Mouse (Mus musculus): ENCODE data around the gene AI661453. TPM values are rescaled to one million over a fixed set of nuclear protein-coding genes. Genes with fewer than 3 reads are reported as not detected.
"Not testable (repeated sequence)": the region's sequence is repeated elsewhere in the genome, so short reads cannot be mapped to it uniquely, and the experiment has no call there.

The AI661453 gene
- polyA plus RNA-seq, 1 experiment from 2014 or later: 0.22 TPM

GRCm38 (mm10) chr17:47493653-47494052 is 57.2 kb downstream of the AI661453 start:
- Histone ChIP-seq H3K27me3 (no peaks in the 10 kb centered on the region), H3K36me3 (peaks cover 92% of the 10 kb centered on the region), H3K4me3 (no peak overlapping the region), H3K9me3 (no peaks in the 10 kb centered on the region), H3K4me2 (no peak overlapping the region), H3K27ac (no peak overlapping the region), H3K9ac (no peak overlapping the region), H3K4me1 (replicated peaks) (no peaks in the 10 kb centered on the region)
- no peak for ATAC-seq (ENCODE audit: low FRiP score)
- WGBS: 85% methylated on average over 6 of the region's 6 CpGs

GRCm38 (mm10) chr17:47494132-47494531 is 57.7 kb downstream of the AI661453 start:
- Histone ChIP-seq H3K4me3 (no peak overlapping the region), H3K27ac (no peak overlapping the region), H3K36me3 (peaks cover 90% of the 10 kb centered on the region), H3K9ac (no peak overlapping the region), H3K4me1 (replicated peaks) (no peaks in the 10 kb centered on the region), H3K9me3 (no peaks in the 10 kb centered on the region), H3K27me3 (no peaks in the 10 kb centered on the region), H3K4me2 (no peak overlapping the region)
- no peak for ATAC-seq (ENCODE audit: low FRiP score)
- 95% methylated on average over 11 of the region's 11 CpGs for WGBS

GRCm38 (mm10) chr17:47501531-47501930 is 65.1 kb downstream of the AI661453 start:
- peaks cover 26% of the 10 kb centered on the region for H3K4me1 ChIP-seq (replicated peaks)
- H3K36me3 ChIP-seq: peaks cover 29% of the 10 kb centered on the region
- H3K4me3 ChIP-seq: peak overlapping the region; percentile 64
- no peaks in the 10 kb centered on the region for H3K9me3 ChIP-seq
- peak overlapping the region; percentile 79 for H3K4me2 ChIP-seq
- H3K27ac ChIP-seq: peak overlapping the region; percentile 15; the same call in 1 of the 2 replicates
- H3K27me3 ChIP-seq: no peaks in the 10 kb centered on the region
- peak overlapping the region; percentile 83 for H3K9ac ChIP-seq
- 10% methylated on average over 11 of the region's 11 CpGs for WGBS
- peak; percentile 8; the same call in 1 of the 2 replicates for ATAC-seq (ENCODE audit: low FRiP score)

GRCm38 (mm10) chr17:47501946-47502706 is 65.7 kb downstream of the AI661453 start, which contains the start of gene Taf8:
TSS of gene Taf8 (minus strand) at chr17:47502292.
- peaks cover 26% of the 10 kb centered on the region for H3K4me1 ChIP-seq (replicated peaks)
- peaks cover 23% of the 10 kb centered on the region for H3K36me3 ChIP-seq
- no peaks in the 10 kb centered on the region for H3K27me3 ChIP-seq
- peak within 1 kb of the TSS; percentile 74; the same call in 1 of the 2 replicates for H3K27ac ChIP-seq
- 2% methylated on average over 40 of the region's 40 CpGs for WGBS
- H3K9me3 ChIP-seq: no peaks in the 10 kb centered on the region
- peak within 1 kb of the TSS; percentile 83 for H3K9ac ChIP-seq
- H3K4me2 ChIP-seq: peak within 1 kb of the TSS; percentile 79
- peak within 1 kb of the TSS; percentile 64 for H3K4me3 ChIP-seq
- ATAC-seq (ENCODE audit: low FRiP score): peak; percentile 97

GRCm38 (mm10) chr17:47502707-47503045 is 66.3 kb downstream of the AI661453 start:
- not testable (repeated sequence) for H3K27me3 ChIP-seq; ATAC-seq (ENCODE audit: low FRiP score); H3K9me3 ChIP-seq; H3K9ac ChIP-seq
- H3K4me2 ChIP-seq: peak overlapping the region; percentile 47; the same call in 1 of the 2 replicates
- peak overlapping the region; percentile 13; the same call in 1 of the 2 replicates for H3K27ac ChIP-seq
- H3K4me3 ChIP-seq: peak overlapping the region; percentile 64; the same call in 1 of the 2 replicates
- WGBS: 83% methylated on average over 6 of the region's 6 CpGs
- peaks cover 26% of the 10 kb centered on the region for H3K4me1 ChIP-seq (replicated peaks)
- peaks cover 20% of the 10 kb centered on the region for H3K36me3 ChIP-seq

- no peaks in the 10 kb centered on the region for H3K9me3 ChIP-seq
- no peak overlapping the region for H3K9ac ChIP-seq
- H3K4me2 ChIP-seq: no peak overlapping the region
- no peak overlapping the region for H3K4me3 ChIP-seq
- H3K27me3 ChIP-seq: no peaks in the 10 kb centered on the region
- peaks cover 12% of the 10 kb centered on the region; the same call in 1 of the 2 replicates for H3K36me3 ChIP-seq
- no peak for ATAC-seq (ENCODE audit: low FRiP score)
- no peak overlapping the region for H3K27ac ChIP-seq
- H3K4me1 ChIP-seq (replicated peaks): peaks cover 26% of the 10 kb centered on the region
Observed at GRCm38 (mm10) chr17:47503689-47504088, 67.3 kb downstream of the AI661453 start.

- no peak for ATAC-seq (ENCODE audit: low FRiP score)
- 0 out of 2 replicates have a peak overlapping the region, but pooled peaks have one; percentile 8 for H3K27ac ChIP-seq
- peak overlapping the region; percentile 61 for H3K4me2 ChIP-seq
- H3K36me3 ChIP-seq: peaks cover 8% of the 10 kb centered on the region; the same call in 1 of the 2 replicates
- peak overlapping the region; percentile 35; the same call in 1 of the 2 replicates for H3K4me3 ChIP-seq
- 77% methylated on average over 5 of the region's 5 CpGs for WGBS
- no peaks in the 10 kb centered on the region for H3K9me3 ChIP-seq
- peaks cover 26% of the 10 kb centered on the region for H3K4me1 ChIP-seq (replicated peaks)
- peak overlapping the region; percentile 71 for H3K9ac ChIP-seq
- no peaks in the 10 kb centered on the region for H3K27me3 ChIP-seq
Observed at GRCm38 (mm10) chr17:47504228-47504627, 67.8 kb downstream of the AI661453 start.

GRCm38 (mm10) chr17:47504941-47505346 is 68.5 kb downstream of the AI661453 start, which contains the start of gene Ccnd3:
TSS of gene Ccnd3 (plus strand) at chr17:47505051.
- ATAC-seq (ENCODE audit: low FRiP score): no peak
- 2% methylated on average over 22 of the region's 22 CpGs for WGBS

GRCm38 (mm10) chr17:47505566-47505965 is 69.2 kb downstream of the AI661453 start:
- ATAC-seq (ENCODE audit: low FRiP score): no peak
- WGBS: 58% methylated on average over 2 of the region's 2 CpGs
- Histone ChIP-seq H3K27ac (no peak overlapping the region; the same call in 1 of the 2 replicates), H3K9me3 (no peaks in the 10 kb centered on the region), H3K4me3 (peak overlapping the region; percentile 35), H3K27me3 (no peaks in the 10 kb centered on the region), H3K9ac (no peak overlapping the region), H3K4me1 (replicated peaks) (peaks cover 22% of the 10 kb centered on the region), H3K4me2 (peak overlapping the region; percentile 61), H3K36me3 (no peaks in the 10 kb centered on the region)

More at GRCm38 (mm10) chr17:47504941-47505346, 68.5 kb downstream of the AI661453 start, which contains the start of gene Ccnd3:
- Histone ChIP-seq H3K4me1 (replicated peaks) (peaks cover 26% of the 10 kb centered on the region), H3K4me2 (peak within 1 kb of the TSS; percentile 61), H3K27ac (peak within 1 kb of the TSS; percentile 8; the same call in 1 of the 2 replicates), H3K9ac (peak within 1 kb of the TSS; percentile 71), H3K27me3 (no peaks in the 10 kb centered on the region), H3K4me3 (peak within 1 kb of the TSS; percentile 35), H3K36me3 (peaks cover 4% of the 10 kb centered on the region; the same call in 1 of the 2 replicates), H3K9me3 (no peaks in the 10 kb centered on the region)

GRCm38 (mm10) chr17:47506042-47506441 is 69.6 kb downstream of the AI661453 start:
- Histone ChIP-seq H3K4me1 (replicated peaks) (peaks cover 20% of the 10 kb centered on the region), H3K27ac (no peak overlapping the region), H3K27me3 (no peaks in the 10 kb centered on the region), H3K4me2 (no peak overlapping the region), H3K36me3 (no peaks in the 10 kb centered on the region), H3K9ac (no peak overlapping the region), H3K4me3 (no peak overlapping the region), H3K9me3 (no peaks in the 10 kb centered on the region)
- WGBS: 88% methylated on average over 1 of the region's 1 CpGs
- no peak for ATAC-seq (ENCODE audit: low FRiP score)

- Histone ChIP-seq H3K36me3 (no peaks in the 10 kb centered on the region), H3K9me3 (no peaks in the 10 kb centered on the region), H3K9ac (no peak overlapping the region), H3K4me2 (no peak overlapping the region), H3K27me3 (no peaks in the 10 kb centered on the region), H3K4me3 (no peak overlapping the region), H3K4me1 (replicated peaks) (peaks cover 16% of the 10 kb centered on the region), H3K27ac (no peak overlapping the region)
- WGBS: 86% methylated on average over 4 of the region's 4 CpGs
- no peak for ATAC-seq (ENCODE audit: low FRiP score)
Observed at GRCm38 (mm10) chr17:47506697-47507096, 70.3 kb downstream of the AI661453 start.

GRCm38 (mm10) chr17:47507523-47507922 is 71.1 kb downstream of the AI661453 start:
- ATAC-seq (ENCODE audit: low FRiP score): no peak
- no peak overlapping the region for H3K27ac ChIP-seq
- no peaks in the 10 kb centered on the region for H3K27me3 ChIP-seq
- WGBS: 89% methylated on average over 2 of the region's 2 CpGs
- H3K36me3 ChIP-seq: no peaks in the 10 kb centered on the region
- H3K4me3 ChIP-seq: no peak overlapping the region
- H3K9me3 ChIP-seq: no peaks in the 10 kb centered on the region
- H3K9ac ChIP-seq: no peak overlapping the region
- no peak overlapping the region for H3K4me2 ChIP-seq
- peaks cover 16% of the 10 kb centered on the region for H3K4me1 ChIP-seq (replicated peaks)
